Mouse (Mus musculus) limb, embryonic 13.5 days (tissue): ENCODE measurements around the gene 4930505A04Rik. TPM values are rescaled to one million over a fixed set of nuclear protein-coding genes. Genes with fewer than 3 reads are reported as not detected.
A peak's percentile ranks its signal among the peaks of the same experiment; 100 is the strongest.
"Not testable (repeated sequence)": the region's sequence is repeated elsewhere in the genome, so short reads cannot be mapped to it uniquely, and the experiment has no call there.

Experiments
- ATAC-seq: fragments of 200-750 bp; cut with Nextera tagmentation; 2 replicates; pipeline ENCODE4 v1.8.0; 2017; ENCODE audit warnings: low read depth, moderate number of reproducible peaks, moderate TSS enrichment; ENCODE audit not compliant: low FRiP score
- H3K27ac ChIP-seq: fragments of 300-500 bp; sonication (generic); 2 replicates; pipeline ENCODE4 v1.5.1; 2015; ENCODE audit warnings: inconsistent platforms, mild to moderate bottlenecking, moderate library complexity
- H3K27me3 ChIP-seq: fragments of 300-500 bp; sonication (generic); 2 replicates; pipeline ENCODE4 v1.6.1; 2015; ENCODE audit warnings: mild to moderate bottlenecking, inconsistent platforms
- H3K36me3 ChIP-seq: fragments of 300-500 bp; sonication (generic); 2 replicates; pipeline ENCODE4 v1.6.1; 2015; ENCODE audit warnings: inconsistent platforms, mild to moderate bottlenecking, moderate library complexity
- H3K4me1 ChIP-seq: fragments of 300-500 bp; sonication (generic); 2 replicates; pipeline ENCODE4 v1.6.1; 2015; ENCODE audit warnings: inconsistent platforms
- H3K4me2 ChIP-seq: fragments of 300-500 bp; sonication (generic); replicated peaks from 2 replicates; pipeline ENCODE4 v1.6.1; 2015; ENCODE audit warnings: inconsistent platforms, mild to moderate bottlenecking, moderate library complexity
- H3K4me3 ChIP-seq: fragments of 300-500 bp; sonication (generic); 2 replicates; pipeline ENCODE4 v1.5.1; 2015; ENCODE audit warnings: moderate library complexity, mild to moderate bottlenecking, inconsistent platforms
- H3K9ac ChIP-seq: fragments of 300-500 bp; sonication (generic); 2 replicates; pipeline ENCODE4 v1.6.1; 2015; ENCODE audit warnings: mild to moderate bottlenecking, inconsistent platforms
- H3K9me3 ChIP-seq: fragments of 300-500 bp; sonication (generic); 2 replicates; pipeline ENCODE4 v1.6.1; 2016; ENCODE audit warnings: inconsistent platforms
- WGBS: fragments of 180-500 bp; shearing (Covaris S2); methylation state at CpG from one replicate; pipeline ENCODE4 v1.1.7; 2015; 5-methylcytosine and 5-hydroxymethylcytosine counted together
- polyA plus RNA-seq: library from polyadenylated mRNA; unstranded; fragments of >200 nt; fragmentation: Nextera tagmentation; extraction: Ambion mirVana; gene quantifications from 2 replicates; pipeline ENCODE4 v1.2.1, GENCODE M21; 2015

4930505A04Rik gene
- polyA plus RNA-seq, 1 experiment from 2014 or later = not detected

DNA sequence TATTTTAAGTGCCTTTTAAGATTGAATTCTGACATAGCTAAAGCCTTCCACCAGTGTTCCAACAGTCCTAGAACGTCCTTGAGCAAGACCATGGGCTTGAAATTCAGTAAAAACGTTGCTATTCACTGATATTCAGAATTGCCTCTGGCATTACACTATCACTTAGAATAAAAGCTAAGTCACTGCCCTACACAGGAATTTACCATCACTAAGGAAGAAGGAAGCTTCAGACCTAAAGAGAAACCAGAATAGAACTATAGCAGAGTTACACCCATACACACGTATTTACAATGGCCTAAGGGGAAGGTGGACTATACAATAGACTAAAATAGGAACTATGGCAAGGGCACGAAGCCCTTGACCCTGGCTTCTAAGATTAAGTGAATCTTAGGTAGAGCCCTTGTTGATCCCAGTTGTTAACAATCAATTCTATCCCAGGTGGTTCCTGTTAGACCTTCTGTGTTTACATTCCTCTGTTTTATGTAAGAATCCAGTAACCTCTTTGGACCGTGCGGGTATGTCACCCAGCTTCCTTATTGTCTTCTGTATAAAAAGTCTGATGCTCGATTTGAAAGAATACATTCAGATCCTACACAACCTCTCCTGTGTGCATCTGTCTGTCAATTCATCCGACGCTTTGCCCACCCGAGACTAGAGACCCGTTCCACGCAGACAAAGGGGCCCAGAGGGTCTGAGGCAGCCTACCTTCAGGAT, 27.3 kb downstream of the 4930505A04Rik start:
- not testable (repeated sequence) for H3K36me3 ChIP-seq, H3K4me3 ChIP-seq, H3K27ac ChIP-seq, ATAC-seq, H3K4me1 ChIP-seq, H3K9me3 ChIP-seq, H3K27me3 ChIP-seq, H3K4me2 ChIP-seq, H3K9ac ChIP-seq
- WGBS = 83% methylated on average over 12 of the region's 12 CpGs

- no peak overlapping the region for H3K4me3 ChIP-seq
- no peak overlapping the region for H3K4me2 ChIP-seq
- no peak overlapping the region for H3K9ac ChIP-seq
- no peaks in the 10 kb centered on the region for H3K27me3 ChIP-seq
- WGBS = 89% methylated on average over 8 of the region's 8 CpGs
- H3K9me3 ChIP-seq = no peaks in the 10 kb centered on the region
- no peak overlapping the region for H3K27ac ChIP-seq
- no peak for ATAC-seq
- H3K4me1 ChIP-seq = no peaks in the 10 kb centered on the region
- H3K36me3 ChIP-seq = no peaks in the 10 kb centered on the region
Measured at GRCm38 (mm10) chr11:30443746-30444145, 27.9 kb downstream of the 4930505A04Rik start.

DNA sequence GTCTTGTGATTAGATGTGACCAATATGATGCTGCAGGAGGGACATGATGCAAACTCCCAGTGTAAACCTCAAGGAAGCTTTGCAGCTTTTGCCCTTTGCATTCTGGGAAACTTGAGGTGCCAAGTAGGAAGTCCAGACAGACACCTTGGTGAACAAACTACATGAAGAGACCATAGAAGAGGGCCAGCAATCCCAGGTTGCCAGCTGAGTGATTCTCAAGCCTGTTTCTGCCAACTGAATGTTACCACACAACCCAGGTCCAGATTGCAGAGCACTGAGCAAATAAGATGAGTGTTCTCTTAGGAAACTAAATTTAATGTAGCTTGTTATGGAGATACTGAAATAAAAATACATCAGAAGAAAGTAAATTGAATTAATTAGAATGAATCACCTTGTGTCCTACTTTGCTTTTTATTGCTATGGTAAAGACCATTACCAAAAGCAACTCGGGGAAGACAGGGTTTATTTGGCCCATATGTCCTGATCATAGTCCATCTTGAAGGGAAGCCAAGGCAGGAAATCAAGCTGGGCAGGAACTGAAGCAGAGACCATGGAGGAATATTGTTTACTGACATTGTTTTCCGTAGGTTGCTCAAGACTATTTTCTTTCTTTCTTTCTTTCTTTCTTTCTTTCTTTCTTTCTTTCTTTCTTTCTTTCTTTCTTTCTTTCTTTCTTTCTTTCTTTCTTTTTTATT, 38.2 kb downstream of the 4930505A04Rik start:
- H3K4me1 ChIP-seq = no peaks in the 10 kb centered on the region
- H3K4me2 ChIP-seq = no peak overlapping the region
- H3K27ac ChIP-seq = no peak overlapping the region
- 74% methylated on average over 2 of the region's 2 CpGs for WGBS
- ATAC-seq = no peak
- no peak overlapping the region for H3K4me3 ChIP-seq
- H3K27me3 ChIP-seq = no peaks in the 10 kb centered on the region
- no peaks in the 10 kb centered on the region for H3K9me3 ChIP-seq
- H3K36me3 ChIP-seq = no peaks in the 10 kb centered on the region
- no peak overlapping the region for H3K9ac ChIP-seq

GRCm38 (mm10) chr11:30405581-30405980, 66.0 kb downstream of the 4930505A04Rik start:
- H3K9me3 ChIP-seq = no peaks in the 10 kb centered on the region
- no peak overlapping the region for H3K4me2 ChIP-seq
- WGBS = 52% methylated on average over 2 of the region's 2 CpGs
- no peak for ATAC-seq
- H3K4me1 ChIP-seq = 0 out of 2 replicates have a peak, but pooled peaks cover 4% of the 10 kb centered on the region
- no peaks in the 10 kb centered on the region for H3K36me3 ChIP-seq
- no peak overlapping the region for H3K4me3 ChIP-seq
- H3K27me3 ChIP-seq = no peaks in the 10 kb centered on the region
- no peak overlapping the region for H3K27ac ChIP-seq
- no peak overlapping the region for H3K9ac ChIP-seq

- ATAC-seq = 0 out of 2 replicates have a peak, but pooled peaks have one; percentile 15
- Histone ChIP-seq H3K27ac (no peak overlapping the region), H3K36me3 (no peaks in the 10 kb centered on the region), H3K9ac (no peak overlapping the region), H3K4me2 (no peak overlapping the region), H3K9me3 (no peaks in the 10 kb centered on the region), H3K4me3 (no peak overlapping the region), H3K4me1 (0 out of 2 replicates have a peak, but pooled peaks cover 4% of the 10 kb centered on the region), H3K27me3 (no peaks in the 10 kb centered on the region)
- WGBS = 47% methylated on average over 4 of the region's 4 CpGs
Measured at GRCm38 (mm10) chr11:30404619-30405200, 66.9 kb downstream of the 4930505A04Rik start.

GRCm38 (mm10) chr11:30394351-30394750, 77.3 kb downstream of the 4930505A04Rik start:
- Histone ChIP-seq H3K4me3 (no peak overlapping the region), H3K27me3 (no peaks in the 10 kb centered on the region), H3K9me3 (no peaks in the 10 kb centered on the region), H3K4me2 (no peak overlapping the region), H3K36me3 (no peaks in the 10 kb centered on the region), H3K27ac (no peak overlapping the region), H3K9ac (no peak overlapping the region), H3K4me1 (no peaks in the 10 kb centered on the region)
- ATAC-seq = no peak

DNA sequence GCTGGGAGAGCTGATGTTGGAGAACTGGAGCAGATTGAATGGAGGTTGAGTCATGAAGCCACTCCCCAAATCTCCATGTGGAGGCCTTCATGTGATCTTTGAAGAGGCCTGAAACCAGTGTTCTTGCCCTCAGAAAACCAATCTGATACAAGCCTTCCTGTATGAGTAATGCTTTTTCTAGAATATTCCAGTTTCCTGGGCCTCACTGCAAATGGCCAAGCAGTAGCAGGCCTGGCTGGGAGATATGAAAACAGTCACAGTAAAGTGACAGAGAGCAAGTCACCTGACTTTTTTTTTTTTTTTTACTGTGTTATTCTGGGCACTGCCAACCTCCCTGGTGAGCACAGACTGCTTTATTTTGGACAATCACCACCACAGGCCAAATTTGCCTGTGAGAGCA, 88.6 kb downstream of the 4930505A04Rik start:
- H3K4me2 ChIP-seq = no peak overlapping the region
- H3K4me1 ChIP-seq = no peaks in the 10 kb centered on the region
- H3K9ac ChIP-seq = no peak overlapping the region
- H3K9me3 ChIP-seq = peaks cover 5% of the 10 kb centered on the region; the same call in 1 of the 2 replicates
- no peaks in the 10 kb centered on the region for H3K27me3 ChIP-seq
- H3K4me3 ChIP-seq = no peak overlapping the region
- no peaks in the 10 kb centered on the region for H3K36me3 ChIP-seq
- H3K27ac ChIP-seq = no peak overlapping the region
- ATAC-seq = no peak

Other genes starting within 250 kb of the 4930505A04Rik start
- gene Sptbn1, start 203.7 kb downstream of the 4930505A04Rik start, polyA plus RNA-seq = 91.3 and 95.8 TPM in 2 replicates
- gene Acyp2, start 177.8 kb upstream of the 4930505A04Rik start, polyA plus RNA-seq = 8.0 and 8.2 TPM in 2 replicates